Mouse (Mus musculus): Measurements from ENCODE around the gene Tph1. TPM values are rescaled to one million over a fixed set of nuclear protein-coding genes. Genes with fewer than 3 reads are reported as not detected.

The Tph1 gene
- polyA plus RNA-seq, 2 experiments from 2014 or later, result 0.99 TPM; not detected in 1

GRCm38 (mm10) chr7:46648431-46649140 is 23.8 kb downstream of the Tph1 start:
- no peak for ATAC-seq

GRCm38 (mm10) chr7:46643172-46643571 is 29.2 kb downstream of the Tph1 start:
- no peak for ATAC-seq

- peak; percentile 21 for ATAC-seq
These were observed 32.3 kb downstream of the Tph1 start for GRCm38 (mm10) chr7:46640062-46640461.

- ATAC-seq, result peak; percentile 96
These were observed 32.7 kb downstream of the Tph1 start, which contains the start of gene Sergef for GRCm38 (mm10) chr7:46639692-46640031. TSS of gene Sergef (minus strand) at chr7:46639807.

GRCm38 (mm10) chr7:46638889-46639691 is 33.2 kb downstream of the Tph1 start:
- ATAC-seq, result no peak

- no peak for ATAC-seq
These were observed 43.9 kb downstream of the Tph1 start for GRCm38 (mm10) chr7:46628375-46628975.

- ATAC-seq, result no peak
These were observed 48.4 kb downstream of the Tph1 start for GRCm38 (mm10) chr7:46623979-46624378.

GRCm38 (mm10) chr7:46618416-46619110 is 53.8 kb downstream of the Tph1 start:
- no peak for ATAC-seq

GRCm38 (mm10) chr7:46616429-46617005 is 55.8 kb downstream of the Tph1 start:
- no peak for ATAC-seq

- no peak for ATAC-seq
These were observed 56.9 kb downstream of the Tph1 start for GRCm38 (mm10) chr7:46615256-46615977.

- ATAC-seq, result no peak
These were observed 58.1 kb downstream of the Tph1 start for GRCm38 (mm10) chr7:46614263-46614662.

GRCm38 (mm10) chr7:46613091-46613490 is 59.2 kb downstream of the Tph1 start:
- ATAC-seq, result no peak

- ATAC-seq, result no peak
These were observed 59.9 kb downstream of the Tph1 start for GRCm38 (mm10) chr7:46612421-46612937.

- ATAC-seq, result no peak
These were observed 60.4 kb downstream of the Tph1 start for GRCm38 (mm10) chr7:46611970-46612369.

- ATAC-seq, result no peak
These were observed 63.0 kb downstream of the Tph1 start for GRCm38 (mm10) chr7:46609317-46609716.

- no peak for ATAC-seq
These were observed 64.8 kb downstream of the Tph1 start for GRCm38 (mm10) chr7:46607428-46608055.

GRCm38 (mm10) chr7:46607031-46607426 is 65.3 kb downstream of the Tph1 start:
- ATAC-seq, result peak; percentile 81

GRCm38 (mm10) chr7:46606391-46607030 is 65.8 kb downstream of the Tph1 start:
- peak; percentile 52 for ATAC-seq

- no peak for ATAC-seq
These were observed 69.3 kb downstream of the Tph1 start for GRCm38 (mm10) chr7:46603051-46603450.

- no peak for ATAC-seq
These were observed 70.3 kb downstream of the Tph1 start for GRCm38 (mm10) chr7:46602079-46602478.

- ATAC-seq, result no peak
These were observed 71.2 kb downstream of the Tph1 start for GRCm38 (mm10) chr7:46601097-46601496.

Data from activated CD4-positive, CD25-positive, alpha-beta regulatory T cell, adult 4 months (primary cell).